Mouse (Mus musculus): ENCODE data around the gene Crtac1.

GRCm38 (mm10) chr19:42341183-42341582 lies 90.4 kb downstream of the Crtac1 start:
- TF ChIP-seq NRF1 (IDR thresholded peaks at IDR 0.05; ENCODE audit: insufficient read depth, low read depth, low read length, poor library complexity, severe bottlenecking): no peak
- TF ChIP-seq EP300 (IDR thresholded peaks at IDR 0.05; ENCODE audit: low read depth in 1 of 2, low read length in 2 of 2): no peak
- TF ChIP-seq MXI1 (IDR thresholded peaks at IDR 0.05; ENCODE audit: low read depth, low read length): no peak
- TF ChIP-seq CTCF (IDR thresholded peaks at IDR 0.05 in 2 of 3, conservative IDR thresholded peaks at IDR 0.05 in 1 of 3; ENCODE audit: control insufficient read depth in 1 of 3, insufficient read depth in 1 of 3, low read depth in 2 of 3, low read length in 3 of 3, poor library complexity in 1 of 3, severe bottlenecking in 1 of 3): peak; percentile 70 to 78 (median 73)

All from MEL (cell line).